Mouse (Mus musculus) megakaryocyte, embryonic 14.5 days (primary cell): ENCODE measurements around the gene Meis2.

Source experiments
- FLI1 ChIP-seq: IDR thresholded peaks from 2 replicates; pipeline ENCODE4 v1.6.1; 2012; ENCODE audit warnings: low read length, inconsistent platforms, mixed read lengths
- GATA1 ChIP-seq: IDR thresholded peaks from 3 replicates; pipeline ENCODE4 v1.6.1; 2012; ENCODE audit warnings: mixed read lengths, low read length, inconsistent platforms, borderline replicate concordance

DNA sequence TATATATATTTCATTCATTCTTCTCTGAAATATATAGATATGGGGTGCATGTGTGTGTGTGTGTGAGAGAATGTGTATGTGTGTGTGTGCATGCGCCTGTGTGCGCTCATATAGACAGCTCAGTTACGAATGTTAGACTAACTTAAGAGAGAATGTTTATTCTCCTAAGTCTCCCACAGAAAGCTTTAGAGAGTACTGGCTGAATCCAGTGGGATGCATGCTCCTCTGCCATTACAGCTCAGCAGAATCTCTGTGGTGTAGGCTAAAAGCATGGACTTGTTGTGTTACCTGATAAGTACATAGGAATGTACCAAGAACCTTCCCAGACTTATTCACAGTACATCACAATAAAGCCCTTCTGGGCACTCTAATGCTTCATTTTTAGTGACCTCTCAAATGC is 55.6 kb downstream of the Meis2 start:
- TF ChIP-seq FLI1 (no peak), GATA1 (no peak)
